Mouse (Mus musculus) olfactory bulb, adult 2 months (tissue): ENCODE measurements around the gene Lyrm2.

Experiments used
- CTCF ChIP-seq: fragments of 200-500 bp; IDR thresholded peaks from 2 replicates; pipeline ENCODE4 v1.5.1; 2012; ENCODE audit warnings: low read depth, mild to moderate bottlenecking, low read length, moderate library complexity; ENCODE audit not compliant: insufficient read depth
- POLR2A ChIP-seq: fragments of 200-500 bp; IDR thresholded peaks from 2 replicates; pipeline ENCODE4 v1.6.1; 2012; ENCODE audit warnings: mild to moderate bottlenecking, low read depth, low read length, moderate library complexity; ENCODE audit not compliant: insufficient read depth

DNA sequence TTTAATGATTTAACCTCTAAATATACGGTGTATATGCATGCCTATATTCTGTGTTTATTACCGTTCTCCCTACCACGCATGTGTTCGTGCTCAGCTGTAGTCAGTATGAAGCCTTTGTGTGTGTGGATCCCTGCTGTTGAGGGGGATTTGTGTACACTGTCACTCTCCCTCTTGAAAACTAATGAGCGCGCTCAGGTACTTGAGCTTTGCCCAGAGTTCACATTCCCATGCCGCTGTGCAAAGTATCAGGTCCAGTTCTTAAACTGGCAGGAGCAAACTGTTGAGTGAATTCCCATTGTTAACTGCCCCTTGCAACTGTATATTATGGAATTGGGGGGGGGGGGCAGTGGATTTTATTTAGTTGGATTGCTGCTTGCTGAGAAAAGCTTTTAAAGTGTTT is 32.6 kb upstream of the Lyrm2 start:
- TF ChIP-seq POLR2A (no peak), CTCF (no peak)
